Mouse (Mus musculus): ENCODE data around the gene Nf1. TPM values are rescaled to one million over a fixed set of nuclear protein-coding genes. Genes with fewer than 3 reads are reported as not detected.

The Nf1 gene
- polyA plus RNA-seq, 1 experiment from 2014 or later = 14.8 TPM

- Histone ChIP-seq H3K27ac (ENCODE audit: low read depth, low read length) (no peak overlapping the region), H3K4me1 (ENCODE audit: control insufficient read depth, insufficient read depth, low read length) (no peaks in the 10 kb centered on the region), H3K36me3 (ENCODE audit: control insufficient read depth, insufficient read depth, low read length) (peaks cover 41% of the 10 kb centered on the region), H3K9me3 (ENCODE audit: control insufficient read depth, low read length) (no peaks in the 10 kb centered on the region), H3K27me3 (ENCODE audit: control insufficient read depth, insufficient read depth, low read length) (no peaks in the 10 kb centered on the region), H3K4me2 (replicated peaks; ENCODE audit: low read depth, low read length) (no peak overlapping the region), H3K4me3 (ENCODE audit: low read length) (no peak overlapping the region), H3K9ac (ENCODE audit: low read depth, low read length) (no peak overlapping the region)
- 93% methylated on average over 7 of the region's 7 CpGs for WGBS
- no peak for ATAC-seq (ENCODE audit: low FRiP score, low TSS enrichment)
Observed at GRCm38 (mm10) chr11:79413761-79414513, 74.4 kb downstream of the Nf1 start.

- Histone ChIP-seq H3K9ac (ENCODE audit: low read depth, low read length) (no peak overlapping the region), H3K4me1 (ENCODE audit: control insufficient read depth, insufficient read depth, low read length) (no peaks in the 10 kb centered on the region), H3K9me3 (ENCODE audit: control insufficient read depth, low read length) (no peaks in the 10 kb centered on the region), H3K4me2 (replicated peaks; ENCODE audit: low read depth, low read length) (no peak overlapping the region), H3K4me3 (ENCODE audit: low read length) (no peak overlapping the region), H3K27ac (ENCODE audit: low read depth, low read length) (no peak overlapping the region), H3K36me3 (ENCODE audit: control insufficient read depth, insufficient read depth, low read length) (peaks cover 28% of the 10 kb centered on the region), H3K27me3 (ENCODE audit: control insufficient read depth, insufficient read depth, low read length) (no peaks in the 10 kb centered on the region)
- 91% methylated on average over 5 of the region's 5 CpGs for WGBS
- ATAC-seq (ENCODE audit: low FRiP score, low TSS enrichment) = no peak
Observed at GRCm38 (mm10) chr11:79422496-79422895, 83.0 kb downstream of the Nf1 start.

GRCm38 (mm10) chr11:79426571-79426970 is 87.1 kb downstream of the Nf1 start:
- Histone ChIP-seq H3K36me3 (ENCODE audit: control insufficient read depth, insufficient read depth, low read length) (peaks cover 30% of the 10 kb centered on the region), H3K4me1 (ENCODE audit: control insufficient read depth, insufficient read depth, low read length) (no peaks in the 10 kb centered on the region), H3K4me2 (replicated peaks; ENCODE audit: low read depth, low read length) (no peak overlapping the region), H3K27ac (ENCODE audit: low read depth, low read length) (no peak overlapping the region), H3K27me3 (ENCODE audit: control insufficient read depth, insufficient read depth, low read length) (no peaks in the 10 kb centered on the region), H3K4me3 (ENCODE audit: low read length) (no peak overlapping the region), H3K9ac (ENCODE audit: low read depth, low read length) (no peak overlapping the region), H3K9me3 (ENCODE audit: control insufficient read depth, low read length) (no peaks in the 10 kb centered on the region)
- WGBS = 72% methylated on average over 4 of the region's 4 CpGs
- ATAC-seq (ENCODE audit: low FRiP score, low TSS enrichment) = no peak

- no peaks in the 10 kb centered on the region for H3K27me3 ChIP-seq (ENCODE audit: control insufficient read depth, insufficient read depth, low read length)
- H3K36me3 ChIP-seq (ENCODE audit: control insufficient read depth, insufficient read depth, low read length) = peaks cover 30% of the 10 kb centered on the region
- H3K27ac ChIP-seq (ENCODE audit: low read depth, low read length) = no peak overlapping the region
- H3K9ac ChIP-seq (ENCODE audit: low read depth, low read length) = no peak overlapping the region
- no peak overlapping the region for H3K4me3 ChIP-seq (ENCODE audit: low read length)
- ATAC-seq (ENCODE audit: low FRiP score, low TSS enrichment) = no peak
- H3K4me2 ChIP-seq (replicated peaks; ENCODE audit: low read depth, low read length) = no peak overlapping the region
- no peaks in the 10 kb centered on the region for H3K9me3 ChIP-seq (ENCODE audit: control insufficient read depth, low read length)
- WGBS = 4% methylated on average over 2 of the region's 2 CpGs
- no peaks in the 10 kb centered on the region for H3K4me1 ChIP-seq (ENCODE audit: control insufficient read depth, insufficient read depth, low read length)
Observed at GRCm38 (mm10) chr11:79427638-79428037, 88.1 kb downstream of the Nf1 start.

GRCm38 (mm10) chr11:79435252-79435651 is 95.8 kb downstream of the Nf1 start:
- Histone ChIP-seq H3K36me3 (ENCODE audit: control insufficient read depth, insufficient read depth, low read length) (peaks cover 30% of the 10 kb centered on the region), H3K4me1 (ENCODE audit: control insufficient read depth, insufficient read depth, low read length) (no peaks in the 10 kb centered on the region), H3K4me2 (replicated peaks; ENCODE audit: low read depth, low read length) (no peak overlapping the region), H3K27me3 (ENCODE audit: control insufficient read depth, insufficient read depth, low read length) (no peaks in the 10 kb centered on the region), H3K9me3 (ENCODE audit: control insufficient read depth, low read length) (no peaks in the 10 kb centered on the region), H3K9ac (ENCODE audit: low read depth, low read length) (no peak overlapping the region), H3K4me3 (ENCODE audit: low read length) (no peak overlapping the region), H3K27ac (ENCODE audit: low read depth, low read length) (no peak overlapping the region)
- WGBS = 92% methylated on average over 4 of the region's 4 CpGs
- no peak for ATAC-seq (ENCODE audit: low FRiP score, low TSS enrichment)

- Histone ChIP-seq H3K36me3 (ENCODE audit: control insufficient read depth, insufficient read depth, low read length) (peaks cover 56% of the 10 kb centered on the region), H3K4me1 (ENCODE audit: control insufficient read depth, insufficient read depth, low read length) (no peaks in the 10 kb centered on the region)
- ATAC-seq (ENCODE audit: low FRiP score, low TSS enrichment) = no peak
Observed at GRCm38 (mm10) chr11:79448361-79448760, 108.9 kb downstream of the Nf1 start.

GRCm38 (mm10) chr11:79452966-79453365 is 113.5 kb downstream of the Nf1 start:
- ATAC-seq (ENCODE audit: low FRiP score, low TSS enrichment) = no peak
- H3K36me3 ChIP-seq (ENCODE audit: control insufficient read depth, insufficient read depth, low read length) = peaks cover 46% of the 10 kb centered on the region

More at GRCm38 (mm10) chr11:79448361-79448760, 108.9 kb downstream of the Nf1 start:
- Histone ChIP-seq H3K4me2 (replicated peaks; ENCODE audit: low read depth, low read length) (no peak overlapping the region), H3K27me3 (ENCODE audit: control insufficient read depth, insufficient read depth, low read length) (no peaks in the 10 kb centered on the region), H3K9me3 (ENCODE audit: control insufficient read depth, low read length) (no peaks in the 10 kb centered on the region), H3K9ac (ENCODE audit: low read depth, low read length) (no peak overlapping the region), H3K27ac (ENCODE audit: low read depth, low read length) (no peak overlapping the region), H3K4me3 (ENCODE audit: low read length) (no peak overlapping the region)

GRCm38 (mm10) chr11:79457928-79458327 is 118.4 kb downstream of the Nf1 start:
- 84% methylated on average over 3 of the region's 3 CpGs for WGBS
- Histone ChIP-seq H3K4me3 (ENCODE audit: low read length) (no peak overlapping the region), H3K9me3 (ENCODE audit: control insufficient read depth, low read length) (no peaks in the 10 kb centered on the region), H3K27me3 (ENCODE audit: control insufficient read depth, insufficient read depth, low read length) (no peaks in the 10 kb centered on the region), H3K4me1 (ENCODE audit: control insufficient read depth, insufficient read depth, low read length) (no peaks in the 10 kb centered on the region), H3K4me2 (replicated peaks; ENCODE audit: low read depth, low read length) (no peak overlapping the region), H3K27ac (ENCODE audit: low read depth, low read length) (no peak overlapping the region), H3K9ac (ENCODE audit: low read depth, low read length) (no peak overlapping the region), H3K36me3 (ENCODE audit: control insufficient read depth, insufficient read depth, low read length) (peaks cover 49% of the 10 kb centered on the region)
- no peak for ATAC-seq (ENCODE audit: low FRiP score, low TSS enrichment)

More at GRCm38 (mm10) chr11:79452966-79453365, 113.5 kb downstream of the Nf1 start:
- no peak overlapping the region for H3K27ac ChIP-seq (ENCODE audit: low read depth, low read length)
- no peak overlapping the region for H3K4me3 ChIP-seq (ENCODE audit: low read length)
- H3K4me1 ChIP-seq (ENCODE audit: control insufficient read depth, insufficient read depth, low read length) = no peaks in the 10 kb centered on the region
- H3K27me3 ChIP-seq (ENCODE audit: control insufficient read depth, insufficient read depth, low read length) = no peaks in the 10 kb centered on the region
- H3K9ac ChIP-seq (ENCODE audit: low read depth, low read length) = no peak overlapping the region
- H3K4me2 ChIP-seq (replicated peaks; ENCODE audit: low read depth, low read length) = no peak overlapping the region
- H3K9me3 ChIP-seq (ENCODE audit: control insufficient read depth, low read length) = no peaks in the 10 kb centered on the region

GRCm38 (mm10) chr11:79459846-79460245 is 120.4 kb downstream of the Nf1 start:
- H3K27me3 ChIP-seq (ENCODE audit: control insufficient read depth, insufficient read depth, low read length) = no peaks in the 10 kb centered on the region

More at GRCm38 (mm10) chr11:79459846-79460245, 120.4 kb downstream of the Nf1 start:
- Histone ChIP-seq H3K4me2 (replicated peaks; ENCODE audit: low read depth, low read length) (no peak overlapping the region), H3K4me1 (ENCODE audit: control insufficient read depth, insufficient read depth, low read length) (no peaks in the 10 kb centered on the region), H3K9me3 (ENCODE audit: control insufficient read depth, low read length) (no peaks in the 10 kb centered on the region), H3K36me3 (ENCODE audit: control insufficient read depth, insufficient read depth, low read length) (peaks cover 51% of the 10 kb centered on the region), H3K9ac (ENCODE audit: low read depth, low read length) (no peak overlapping the region), H3K27ac (ENCODE audit: low read depth, low read length) (no peak overlapping the region), H3K4me3 (ENCODE audit: low read length) (no peak overlapping the region)
- WGBS = 95% methylated on average over 4 of the region's 4 CpGs
- ATAC-seq (ENCODE audit: low FRiP score, low TSS enrichment) = no peak

Data from kidney, embryonic 14.5 days (tissue).